Mouse (Mus musculus) ES-Bruce4 (cell line): ENCODE data around the gene Gpx4.

Experiments used
- CTCF ChIP-seq: IDR thresholded peaks from one replicate; pipeline ENCODE4 v1.8.1; 2011; ENCODE audit warnings: low read depth, low read length
- EP300 ChIP-seq: IDR thresholded peaks from 2 replicates; pipeline ENCODE4 v1.6.1; 2011; ENCODE audit warnings: low read depth, low read length; ENCODE audit not compliant: insufficient read depth

DNA sequence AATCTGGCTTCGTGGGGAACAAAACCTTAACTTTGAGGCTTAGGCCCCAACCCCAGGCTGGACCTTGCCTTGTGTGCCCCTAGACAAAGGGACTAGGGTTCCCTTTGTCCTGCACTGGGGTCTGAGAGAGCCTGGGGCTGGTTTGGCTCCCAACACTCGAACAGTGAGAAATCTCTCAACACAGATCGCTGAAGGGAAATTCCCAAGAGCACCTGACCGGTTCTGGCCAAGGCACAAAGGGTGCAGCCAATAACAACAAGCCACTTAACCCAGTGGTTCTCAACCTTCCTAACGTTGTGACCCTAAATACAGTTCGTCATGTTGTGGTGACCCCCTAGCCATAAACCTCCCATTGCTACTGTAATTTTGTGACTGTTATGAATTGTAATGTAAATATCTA lies 3.3 kb downstream of the Gpx4 start:
- TF ChIP-seq CTCF, result no peak
- TF ChIP-seq EP300, result peak; percentile 92
